Mouse (Mus musculus) layer of hippocampus, adult 8-10 months (tissue): Measurements from ENCODE around the gene Cd19. TPM values are rescaled to one million over a fixed set of nuclear protein-coding genes. Genes with fewer than 3 reads are reported as not detected.
"Not testable (repeated sequence)": the region's sequence is repeated elsewhere in the genome, so short reads cannot be mapped to it uniquely, and the experiment has no call there.

ENCODE experiments used
- DNase-seq, 2 experiments: peaks; one replicate each; pipeline ENCODE4 v3.0.0; 2022; ENCODE audit warnings: low spot score in 2 of 2
- total RNA-seq, 4 experiments: library from RNA; stranded (reverse); gene quantifications; 2 replicates each; pipeline ENCODE4 v1.2.4; 2022

Gene Cd19
- total RNA-seq, 4 experiments from 2014 or later = not detected

DNA sequence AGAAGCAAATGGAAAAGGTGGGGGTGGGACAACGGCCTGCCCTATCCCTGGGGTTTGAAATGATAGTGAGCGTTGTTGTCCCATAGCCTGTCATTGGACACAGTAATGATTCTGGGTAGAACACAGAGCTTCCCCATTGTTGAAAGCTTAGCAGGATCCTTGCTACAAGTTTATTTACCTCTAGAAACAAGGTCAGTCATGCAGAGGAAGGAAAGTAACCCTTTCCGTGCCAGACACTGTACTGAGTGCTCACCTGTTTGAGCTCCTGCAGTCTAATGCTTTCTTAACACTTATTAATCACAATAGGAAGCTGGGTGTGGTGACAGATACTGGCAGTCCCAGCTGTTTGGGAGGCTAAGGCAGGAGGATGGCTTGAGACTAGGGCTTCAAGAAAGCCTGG lies 21.1 kb upstream of the Cd19 start:
- no peak for DNase-seq

DNA sequence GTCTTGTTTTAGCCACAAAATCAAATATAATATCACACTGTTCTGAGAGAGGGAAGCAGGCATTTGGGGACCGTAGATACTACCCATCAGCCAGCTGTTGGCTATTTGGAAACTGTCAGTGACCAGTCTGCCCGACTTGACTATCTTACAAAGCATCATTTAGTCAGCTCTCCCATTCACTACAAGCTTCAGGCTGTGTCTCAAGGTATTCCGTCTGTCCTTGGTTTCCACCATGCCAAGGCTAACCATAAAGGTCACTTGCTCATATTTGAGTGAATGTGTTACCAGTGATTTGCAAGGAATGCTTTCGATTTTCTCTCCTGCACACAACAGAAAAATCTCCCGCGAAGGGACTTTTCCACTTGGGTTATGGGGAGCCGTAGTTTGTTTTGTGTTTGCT lies 20.0 kb upstream of the Cd19 start:
- DNase-seq = no peak

GRCm38 (mm10) chr7:126430167-126430566 lies 15.5 kb upstream of the Cd19 start:
- DNase-seq = no peak

DNA sequence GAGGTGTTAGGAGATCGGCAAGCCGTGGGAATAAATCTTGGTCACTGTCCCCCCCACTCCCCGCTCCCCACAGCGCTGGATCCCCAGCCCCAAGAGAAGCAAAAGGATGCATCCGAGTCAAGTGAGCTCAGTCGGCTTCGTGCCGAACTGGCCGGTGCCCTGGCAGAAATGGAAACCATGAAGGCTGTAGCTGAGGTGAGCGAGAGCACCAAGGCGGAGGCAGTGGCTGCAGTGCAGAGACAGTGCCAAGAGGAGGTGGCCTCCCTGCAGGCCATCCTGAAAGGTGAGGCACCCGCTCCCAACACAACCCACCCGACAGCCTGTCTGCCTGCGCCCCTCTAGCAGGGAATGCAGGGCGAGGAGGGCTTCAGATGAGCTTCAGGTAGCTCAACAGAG lies 14.8 kb upstream of the Cd19 start:
- DNase-seq = no peak

DNA sequence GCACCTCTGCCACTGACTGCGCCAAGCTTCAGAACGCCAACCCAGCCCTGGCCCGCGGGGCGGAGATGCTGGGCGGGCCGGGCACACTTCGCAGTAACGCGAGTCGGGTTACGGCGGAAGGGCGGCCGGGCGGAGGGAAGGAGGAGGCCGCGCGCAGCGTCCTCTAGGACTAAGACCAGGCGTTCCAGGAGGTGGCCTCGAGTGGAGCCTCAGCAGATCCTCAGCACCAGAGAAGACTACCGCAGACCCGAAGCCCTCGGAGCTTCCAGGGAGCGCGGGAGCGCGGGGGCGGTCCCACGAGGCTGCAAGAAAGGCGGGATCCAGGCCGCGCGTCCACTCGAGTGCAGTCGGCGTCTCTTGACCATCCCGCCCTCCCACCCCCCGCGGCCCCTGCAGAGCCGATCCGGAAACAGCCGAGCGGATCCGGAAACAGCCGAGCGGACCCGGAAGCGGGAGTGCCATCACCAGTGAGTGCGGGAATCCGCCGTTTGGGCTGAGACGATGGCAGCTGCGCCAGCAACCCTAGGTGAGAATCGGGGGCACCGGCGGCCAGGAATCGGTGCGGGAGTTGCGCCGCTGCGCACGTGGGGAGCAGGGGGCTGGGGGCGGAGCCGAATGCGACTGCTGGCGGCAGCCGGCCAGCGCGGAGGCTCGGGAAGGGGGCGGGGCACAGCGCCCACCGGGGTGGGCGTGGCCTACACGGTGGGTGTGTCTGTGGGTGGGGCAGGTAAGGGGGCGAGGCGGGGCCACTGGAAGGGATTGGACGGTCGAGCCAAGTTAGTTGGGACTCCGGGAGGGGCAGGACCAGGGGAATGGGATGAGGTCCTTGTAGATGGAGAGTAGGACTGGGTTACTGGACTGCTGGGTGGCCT lies 14.2 kb upstream of the Cd19 start, which contains the start of gene Rabep2:
Rabep2 (plus strand) TSS at position 129 of the 872 bp plus-strand sequence.
- DNase-seq = peak; percentile 85 to 95

- DNase-seq = no peak
Measured at GRCm38 (mm10) chr7:126428154-126428553, 13.5 kb upstream of the Cd19 start.

- DNase-seq = no peak
Measured at GRCm38 (mm10) chr7:126427323-126427860, 12.7 kb upstream of the Cd19 start.

DNA sequence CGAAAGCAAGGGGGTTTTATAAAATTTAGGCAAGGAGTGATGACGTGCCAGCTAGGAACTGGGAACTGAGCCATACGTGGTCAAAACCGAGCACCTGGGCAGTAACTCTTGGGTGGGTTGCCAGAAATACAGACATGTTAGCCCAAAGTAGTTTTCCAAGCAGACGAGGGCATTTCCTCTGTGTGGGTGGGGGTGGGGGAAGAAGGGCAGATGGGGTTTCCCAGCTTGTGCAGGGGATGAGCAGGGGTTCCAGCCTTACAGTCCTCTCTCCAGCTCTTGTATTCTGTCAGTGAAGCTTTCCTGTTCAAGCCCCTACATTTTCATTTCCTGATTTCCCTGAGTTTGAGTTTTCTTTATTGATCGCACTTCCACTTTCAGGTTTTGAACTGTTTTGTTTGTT lies 9.5 kb upstream of the Cd19 start:
- DNase-seq = no peak

DNA sequence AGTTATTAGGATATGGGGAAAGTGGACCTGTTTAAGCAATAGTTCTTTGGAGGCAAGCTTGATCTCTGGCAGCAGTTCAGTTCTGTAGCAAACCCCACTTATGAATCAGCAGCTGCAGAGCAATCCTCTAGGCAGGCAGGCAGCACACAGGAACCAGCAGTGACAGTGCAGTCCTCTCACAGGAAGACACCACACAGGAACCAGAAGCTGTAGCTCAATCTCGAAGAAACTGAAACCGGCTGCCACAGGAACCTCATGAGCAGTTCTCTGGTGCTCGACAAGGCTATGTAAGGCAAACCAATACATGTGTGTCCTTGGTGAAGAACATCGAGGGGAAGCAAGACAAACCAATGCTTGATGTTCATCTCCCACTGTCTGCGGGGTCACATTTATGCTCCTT lies 7.1 kb upstream of the Cd19 start:
- no peak for DNase-seq

GRCm38 (mm10) chr7:126418496-126418895 lies 3.8 kb upstream of the Cd19 start:
- DNase-seq = no peak

- DNase-seq = no peak
Measured at GRCm38 (mm10) chr7:126417606-126418005, 2.9 kb upstream of the Cd19 start.

- no peak for DNase-seq
Measured at GRCm38 (mm10) chr7:126417045-126417444, 2.4 kb upstream of the Cd19 start.

- no peak for DNase-seq
Measured at GRCm38 (mm10) chr7:126416615-126417014, 1.9 kb upstream of the Cd19 start.

DNA sequence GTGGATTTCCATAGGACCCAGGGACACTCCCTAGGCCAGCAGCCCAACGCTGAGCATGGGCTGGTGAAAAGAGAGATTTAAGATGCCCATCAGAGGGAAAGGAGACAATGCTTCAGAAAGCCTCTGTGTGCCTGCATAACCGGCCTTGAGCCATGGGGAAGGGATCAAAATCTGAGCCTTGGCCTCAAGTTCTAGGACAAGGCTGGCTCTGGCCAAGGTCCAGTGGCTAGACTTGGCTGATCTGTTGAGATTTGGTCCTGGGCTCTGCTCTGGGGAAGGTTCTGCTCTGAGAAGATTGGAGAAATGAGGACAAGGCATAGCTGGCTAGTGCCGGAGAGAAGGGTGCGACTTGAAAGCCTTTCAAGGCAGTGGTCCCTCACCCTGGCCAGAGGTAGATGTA lies 3.6 kb downstream of the Cd19 start:
- DNase-seq = no peak

DNA sequence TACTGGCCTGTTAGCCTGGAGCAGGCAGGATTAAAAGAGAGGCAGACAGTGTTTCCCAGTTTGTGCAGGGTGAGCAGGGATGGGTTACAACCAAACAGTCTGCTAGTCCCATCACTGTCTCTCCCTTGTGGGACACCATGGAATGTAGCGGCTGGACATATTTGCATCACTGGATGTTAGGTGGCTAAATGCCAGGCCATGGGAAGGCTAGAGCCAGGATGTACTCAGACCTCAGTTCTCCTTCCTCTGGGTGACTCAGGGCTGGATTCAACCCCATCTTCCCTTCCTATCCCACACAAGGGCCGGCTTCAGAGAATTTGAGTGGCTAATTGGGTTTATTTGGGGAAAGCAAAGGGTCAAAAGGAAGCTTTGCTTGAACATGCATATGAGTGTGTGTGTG lies 6.0 kb downstream of the Cd19 start:
- DNase-seq = no peak

DNA sequence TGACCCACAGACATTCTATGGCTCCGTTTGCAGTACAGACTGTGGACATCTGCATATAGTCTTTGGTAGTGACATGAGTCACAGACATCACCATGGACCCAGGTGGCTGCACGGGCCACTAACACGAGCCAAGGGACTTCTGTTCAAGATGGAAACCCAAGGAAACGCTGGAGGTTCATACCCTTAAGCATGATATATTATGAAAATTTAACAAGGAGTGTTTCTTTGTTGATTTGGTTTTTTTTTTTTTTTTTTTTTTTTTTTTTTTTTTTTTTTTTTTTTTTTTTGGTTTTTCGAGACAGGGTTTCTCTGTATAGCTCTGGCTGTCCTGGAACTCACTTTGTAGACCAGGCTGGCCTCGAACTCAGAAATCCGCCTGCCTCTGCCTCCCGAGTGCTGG lies 12.2 kb downstream of the Cd19 start:
- DNase-seq = not testable (repeated sequence)

GRCm38 (mm10) chr7:126399548-126399947 lies 15.1 kb downstream of the Cd19 start:
- peak; percentile 46 to 68 for DNase-seq

GRCm38 (mm10) chr7:126397822-126398221 lies 16.9 kb downstream of the Cd19 start:
- DNase-seq = no peak

GRCm38 (mm10) chr7:126397221-126397620 lies 17.5 kb downstream of the Cd19 start:
- DNase-seq = no peak

- DNase-seq = peak; percentile 98 to 99
Measured at GRCm38 (mm10) chr7:126396298-126397119, 18.2 kb downstream of the Cd19 start, which contains the start of gene Nfatc2ip. Gene Nfatc2ip, minus strand, starts transcription at chr7:126396737.

DNA sequence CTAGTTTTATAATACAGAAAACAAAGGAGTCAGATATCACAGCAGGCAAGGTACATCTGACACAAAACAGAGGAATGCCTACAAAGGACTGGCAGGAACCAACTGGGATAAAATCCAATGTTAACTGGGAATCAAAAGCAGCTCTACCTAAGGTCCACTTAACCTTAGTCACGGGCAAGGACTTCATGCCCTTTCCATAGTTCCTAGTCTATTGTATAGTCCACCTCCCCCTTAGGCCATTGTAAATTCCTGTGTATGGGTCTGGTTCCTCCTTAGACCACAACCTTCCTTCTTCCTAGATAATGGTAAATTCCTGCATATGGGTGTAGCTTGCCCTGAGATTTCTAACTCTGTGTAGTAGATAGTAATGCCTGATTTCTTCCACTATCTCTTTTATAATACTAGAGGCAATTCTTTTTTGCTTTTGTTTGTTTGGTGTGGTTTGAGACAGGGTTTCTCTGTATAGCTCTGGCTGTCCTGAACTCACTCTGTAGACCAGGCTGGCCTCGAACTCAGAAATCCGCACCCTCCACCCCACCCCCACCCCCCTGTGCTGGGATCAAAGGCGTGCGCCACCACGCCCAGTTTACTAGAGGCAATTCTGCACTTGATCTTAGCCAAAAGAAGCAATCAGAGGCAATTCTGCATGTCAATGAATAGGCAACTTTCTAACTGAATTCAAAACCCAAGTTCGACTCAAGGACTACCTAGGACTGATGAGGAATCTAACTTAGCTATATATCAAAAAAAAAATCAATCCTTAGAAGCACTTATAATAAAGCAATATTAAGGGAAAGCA lies 22.4 kb downstream of the Cd19 start:
- DNase-seq = not testable (repeated sequence)
